Mouse (Mus musculus): ENCODE data around the gene Ptar1. TPM values are rescaled to one million over a fixed set of nuclear protein-coding genes. Genes with fewer than 3 reads are reported as not detected.

Gene Ptar1
- 5.0 and 6.2 TPM in 2 replicates for polyA plus RNA-seq (2015; fragmentation: Nextera tagmentation; extraction: Ambion mirVana)

DNA sequence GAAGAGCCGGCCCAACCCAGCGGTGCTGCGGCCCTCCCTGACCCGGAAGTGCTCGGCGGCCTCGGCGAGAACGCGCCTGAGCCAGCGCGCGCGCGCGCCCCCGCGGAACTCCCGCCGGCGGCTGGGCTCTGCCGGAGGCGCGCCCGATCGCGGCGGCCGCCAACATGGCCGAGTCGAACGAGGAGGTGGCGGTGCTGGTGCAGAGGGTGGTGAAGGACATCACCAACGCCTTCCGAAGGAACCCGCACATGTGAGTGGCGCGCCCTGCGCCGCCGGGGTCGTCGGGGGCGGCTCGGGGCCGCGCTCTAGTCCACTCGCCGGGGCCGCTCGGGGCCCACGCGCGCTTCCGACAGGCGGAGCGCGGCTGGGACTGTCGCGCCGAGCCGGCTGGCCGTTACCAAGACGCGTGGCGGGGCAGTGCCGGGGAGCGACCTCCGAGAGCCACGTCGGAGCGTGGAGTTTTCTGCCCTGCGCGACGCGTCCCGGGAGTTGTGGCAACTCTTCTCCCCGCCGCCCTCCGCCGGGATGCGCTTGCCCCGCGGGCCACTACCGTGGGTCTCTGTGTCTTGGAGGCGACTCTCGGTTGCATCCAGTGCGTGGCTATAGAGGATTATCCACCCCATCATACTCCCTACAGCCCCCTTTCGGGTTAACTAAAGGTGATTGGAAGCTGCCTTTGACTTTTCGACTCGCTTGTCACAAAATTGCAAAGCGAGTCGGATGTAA lies at the start of gene Ptar1:
TSS of gene Ptar1 (plus strand) at position 134 of the 726 bp plus-strand sequence.
- H3K9ac ChIP-seq: peak within 1 kb of the TSS; percentile 93
- no peaks in the 10 kb centered on the region for H3K27me3 ChIP-seq
- peak within 1 kb of the TSS; percentile 94 for H3K27ac ChIP-seq (replicated peaks)
- no peaks in the 10 kb centered on the region for H3K9me3 ChIP-seq (replicated peaks)
- ATAC-seq (ENCODE audit: insufficient number of reproducible peaks, low FRiP score, low TSS enrichment, low read depth): peak; percentile 92
- no peaks in the 10 kb centered on the region for H3K36me3 ChIP-seq
- peaks cover 6% of the 10 kb centered on the region; the same call in 1 of the 2 replicates for H3K4me1 ChIP-seq
- H3K4me2 ChIP-seq (replicated peaks): peak within 1 kb of the TSS; percentile 67
- WGBS: under 1% methylated on average over 89 of the region's 93 CpGs
- peak within 1 kb of the TSS; percentile 89 for H3K4me3 ChIP-seq (replicated peaks)

GRCm38 (mm10) chr19:23643819-23644218 lies 43.4 kb upstream of the Ptar1 start:
- no peak overlapping the region for H3K27ac ChIP-seq (replicated peaks)
- no peaks in the 10 kb centered on the region for H3K4me1 ChIP-seq
- no peak overlapping the region for H3K4me2 ChIP-seq (replicated peaks)
- no peaks in the 10 kb centered on the region for H3K9me3 ChIP-seq (replicated peaks)
- no peak overlapping the region for H3K9ac ChIP-seq
- 87% methylated on average over 5 of the region's 5 CpGs for WGBS
- no peak for ATAC-seq (ENCODE audit: insufficient number of reproducible peaks, low FRiP score, low TSS enrichment, low read depth)
- no peaks in the 10 kb centered on the region for H3K27me3 ChIP-seq
- no peaks in the 10 kb centered on the region for H3K36me3 ChIP-seq
- no peak overlapping the region for H3K4me3 ChIP-seq (replicated peaks)

GRCm38 (mm10) chr19:23645347-23645746 lies 41.9 kb upstream of the Ptar1 start:
- no peaks in the 10 kb centered on the region for H3K4me1 ChIP-seq
- H3K9me3 ChIP-seq (replicated peaks): no peaks in the 10 kb centered on the region
- ATAC-seq (ENCODE audit: insufficient number of reproducible peaks, low FRiP score, low TSS enrichment, low read depth): no peak
- no peaks in the 10 kb centered on the region for H3K27me3 ChIP-seq
- WGBS: 69% methylated on average over 7 of the region's 7 CpGs
- no peak overlapping the region for H3K4me2 ChIP-seq (replicated peaks)
- H3K9ac ChIP-seq: no peak overlapping the region
- no peak overlapping the region for H3K4me3 ChIP-seq (replicated peaks)
- no peaks in the 10 kb centered on the region for H3K36me3 ChIP-seq
- H3K27ac ChIP-seq (replicated peaks): no peak overlapping the region

DNA sequence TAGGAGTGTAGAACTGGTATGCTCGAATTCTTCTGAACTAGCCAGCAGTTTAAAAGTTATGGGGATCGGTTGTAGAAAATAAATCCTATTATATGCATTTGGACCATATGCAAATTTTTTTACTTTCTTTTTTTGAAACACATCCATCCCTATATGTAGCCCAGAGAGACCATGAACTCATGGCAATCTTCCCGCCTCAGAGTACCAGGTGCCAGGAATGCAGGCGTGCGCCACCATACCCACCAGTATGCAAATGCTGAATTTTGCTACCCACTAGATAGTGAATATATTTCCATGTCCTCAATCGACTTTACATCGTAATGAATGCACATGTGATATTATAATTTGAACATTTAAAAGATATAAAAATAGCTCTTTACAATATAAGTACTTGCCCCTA lies 39.9 kb upstream of the Ptar1 start:
- H3K27ac ChIP-seq (replicated peaks): no peak overlapping the region
- ATAC-seq (ENCODE audit: insufficient number of reproducible peaks, low FRiP score, low TSS enrichment, low read depth): no peak
- H3K27me3 ChIP-seq: no peaks in the 10 kb centered on the region
- WGBS: 87% methylated on average over 7 of the region's 7 CpGs
- no peak overlapping the region for H3K9ac ChIP-seq
- no peaks in the 10 kb centered on the region for H3K4me1 ChIP-seq
- H3K36me3 ChIP-seq: no peaks in the 10 kb centered on the region
- no peak overlapping the region for H3K4me3 ChIP-seq (replicated peaks)
- no peaks in the 10 kb centered on the region for H3K9me3 ChIP-seq (replicated peaks)
- no peak overlapping the region for H3K4me2 ChIP-seq (replicated peaks)

GRCm38 (mm10) chr19:23652644-23653043 lies 34.6 kb upstream of the Ptar1 start, which contains the start of gene 1700028P14Rik:
TSS of gene 1700028P14Rik (minus strand) at chr19:23652812.
- H3K27ac ChIP-seq (replicated peaks): no peak within 1 kb of the TSS
- H3K9ac ChIP-seq: no peak within 1 kb of the TSS
- no peak; the same call in 1 of the 2 replicates for ATAC-seq (ENCODE audit: insufficient number of reproducible peaks, low FRiP score, low TSS enrichment, low read depth)
- WGBS: 4% methylated on average over 13 of the region's 13 CpGs
- H3K4me2 ChIP-seq (replicated peaks): peak within 1 kb of the TSS; percentile 42
- H3K4me1 ChIP-seq: no peaks in the 10 kb centered on the region
- peak within 1 kb of the TSS; percentile 13 for H3K4me3 ChIP-seq (replicated peaks)
- H3K36me3 ChIP-seq: no peaks in the 10 kb centered on the region
- no peaks in the 10 kb centered on the region for H3K9me3 ChIP-seq (replicated peaks)
- no peaks in the 10 kb centered on the region for H3K27me3 ChIP-seq

- H3K9me3 ChIP-seq (replicated peaks): no peaks in the 10 kb centered on the region
- no peak overlapping the region for H3K27ac ChIP-seq (replicated peaks)
- 85% methylated on average over 5 of the region's 5 CpGs for WGBS
- no peak overlapping the region for H3K9ac ChIP-seq
- no peak overlapping the region for H3K4me2 ChIP-seq (replicated peaks)
- no peaks in the 10 kb centered on the region for H3K27me3 ChIP-seq
- no peaks in the 10 kb centered on the region for H3K4me1 ChIP-seq
- H3K4me3 ChIP-seq (replicated peaks): no peak overlapping the region
- no peaks in the 10 kb centered on the region for H3K36me3 ChIP-seq
- ATAC-seq (ENCODE audit: insufficient number of reproducible peaks, low FRiP score, low TSS enrichment, low read depth): no peak
Measured at GRCm38 (mm10) chr19:23653154-23653553, 34.1 kb upstream of the Ptar1 start.

DNA sequence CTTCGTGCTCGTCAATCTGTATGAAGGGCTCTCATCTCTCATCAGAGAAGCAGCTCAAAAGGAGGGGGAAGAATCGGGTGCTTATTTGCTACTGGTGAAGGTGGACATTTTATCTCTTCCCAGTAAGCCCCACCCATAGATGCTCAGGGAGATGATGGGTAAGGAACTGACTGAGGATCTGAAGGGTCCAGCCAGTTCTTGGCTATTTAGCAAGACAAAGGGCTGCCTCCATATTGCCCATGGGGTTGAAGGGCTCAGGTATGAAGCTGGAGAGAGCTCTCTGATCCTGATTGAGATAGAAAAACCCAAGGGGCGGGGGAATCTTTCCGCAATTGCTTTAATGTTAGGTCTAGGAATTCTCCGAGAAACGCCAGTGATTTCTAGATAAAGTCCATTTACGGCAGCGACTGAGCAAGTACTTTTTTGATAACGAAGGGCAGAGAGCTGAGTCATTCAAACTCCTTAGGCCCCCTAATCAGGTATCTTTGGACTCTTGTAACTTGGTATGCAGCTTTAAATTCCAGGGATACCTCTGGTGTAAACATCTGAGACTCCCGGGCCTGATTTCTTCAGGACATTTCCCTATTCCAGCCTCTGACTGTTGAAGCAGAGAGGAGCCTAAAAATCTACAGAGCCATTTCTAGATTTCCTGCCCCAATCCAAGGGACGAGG lies 29.8 kb upstream of the Ptar1 start:
- no peak overlapping the region for H3K4me3 ChIP-seq (replicated peaks)
- no peak for ATAC-seq (ENCODE audit: insufficient number of reproducible peaks, low FRiP score, low TSS enrichment, low read depth)
- H3K36me3 ChIP-seq: no peaks in the 10 kb centered on the region
- H3K9ac ChIP-seq: no peak overlapping the region
- H3K4me2 ChIP-seq (replicated peaks): no peak overlapping the region
- H3K27me3 ChIP-seq: no peaks in the 10 kb centered on the region
- H3K27ac ChIP-seq (replicated peaks): no peak overlapping the region
- no peaks in the 10 kb centered on the region for H3K9me3 ChIP-seq (replicated peaks)
- no peaks in the 10 kb centered on the region for H3K4me1 ChIP-seq
- 55% methylated on average over 12 of the region's 12 CpGs for WGBS

DNA sequence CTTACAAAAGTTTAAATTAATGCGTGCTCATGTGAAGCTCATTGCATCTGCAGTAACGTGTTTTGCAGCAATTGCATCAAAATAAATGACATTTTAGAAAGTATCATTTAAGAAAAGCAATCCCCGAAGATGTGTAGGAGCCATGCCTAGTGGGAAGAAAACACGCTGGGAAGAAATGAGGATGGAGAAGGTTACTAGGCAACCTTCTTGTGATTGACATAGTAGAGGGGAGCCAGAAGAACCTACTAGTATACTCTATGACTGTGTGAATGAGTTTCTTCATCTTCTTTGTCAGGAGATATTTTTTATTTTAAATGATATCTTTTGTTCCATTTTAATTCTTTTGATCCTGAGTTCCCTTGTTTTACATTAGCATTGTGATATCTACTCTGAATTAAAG lies 28.9 kb upstream of the Ptar1 start:
- Histone ChIP-seq H3K36me3 (no peaks in the 10 kb centered on the region), H3K27me3 (no peaks in the 10 kb centered on the region), H3K4me1 (no peaks in the 10 kb centered on the region), H3K4me2 (replicated peaks) (no peak overlapping the region), H3K9me3 (replicated peaks) (no peaks in the 10 kb centered on the region), H3K4me3 (replicated peaks) (no peak overlapping the region), H3K27ac (replicated peaks) (no peak overlapping the region), H3K9ac (no peak overlapping the region)
- no peak for ATAC-seq (ENCODE audit: insufficient number of reproducible peaks, low FRiP score, low TSS enrichment, low read depth)
- 80% methylated on average over 4 of the region's 4 CpGs for WGBS

DNA sequence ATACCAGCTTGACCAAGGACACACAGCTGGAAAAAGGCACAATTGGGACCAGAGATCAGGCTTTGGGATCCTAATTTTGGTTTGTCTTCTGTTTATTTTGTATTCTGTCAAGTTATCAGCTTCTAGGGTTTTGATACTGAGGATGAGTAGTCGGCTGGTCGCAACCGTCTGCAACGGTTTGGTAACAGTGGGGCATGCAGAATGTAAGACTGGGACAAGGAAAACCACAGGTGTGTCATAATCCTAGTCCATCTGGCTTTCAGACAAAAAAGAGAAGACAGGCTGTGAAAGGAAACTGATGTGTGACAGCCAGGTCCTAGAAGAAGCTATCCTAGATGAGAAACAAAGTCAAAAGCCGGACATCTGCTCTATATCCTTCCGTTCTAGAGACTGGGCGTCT lies 23.1 kb upstream of the Ptar1 start:
- 78% methylated on average over 7 of the region's 7 CpGs for WGBS
- no peaks in the 10 kb centered on the region for H3K36me3 ChIP-seq
- no peak overlapping the region for H3K9ac ChIP-seq
- H3K27me3 ChIP-seq: no peaks in the 10 kb centered on the region
- no peak overlapping the region for H3K27ac ChIP-seq (replicated peaks)
- no peak overlapping the region for H3K4me2 ChIP-seq (replicated peaks)
- H3K4me1 ChIP-seq: no peaks in the 10 kb centered on the region
- no peak overlapping the region for H3K4me3 ChIP-seq (replicated peaks)
- ATAC-seq (ENCODE audit: insufficient number of reproducible peaks, low FRiP score, low TSS enrichment, low read depth): no peak
- no peaks in the 10 kb centered on the region for H3K9me3 ChIP-seq (replicated peaks)

GRCm38 (mm10) chr19:23668142-23668655 lies 19.0 kb upstream of the Ptar1 start:
- Histone ChIP-seq H3K36me3 (no peaks in the 10 kb centered on the region), H3K9ac (no peak overlapping the region), H3K27ac (replicated peaks) (no peak overlapping the region), H3K4me2 (replicated peaks) (no peak overlapping the region), H3K27me3 (no peaks in the 10 kb centered on the region), H3K4me1 (no peaks in the 10 kb centered on the region), H3K4me3 (replicated peaks) (no peak overlapping the region), H3K9me3 (replicated peaks) (no peaks in the 10 kb centered on the region)
- ATAC-seq (ENCODE audit: insufficient number of reproducible peaks, low FRiP score, low TSS enrichment, low read depth): no peak
- WGBS: 42% methylated on average over 6 of the region's 6 CpGs

DNA sequence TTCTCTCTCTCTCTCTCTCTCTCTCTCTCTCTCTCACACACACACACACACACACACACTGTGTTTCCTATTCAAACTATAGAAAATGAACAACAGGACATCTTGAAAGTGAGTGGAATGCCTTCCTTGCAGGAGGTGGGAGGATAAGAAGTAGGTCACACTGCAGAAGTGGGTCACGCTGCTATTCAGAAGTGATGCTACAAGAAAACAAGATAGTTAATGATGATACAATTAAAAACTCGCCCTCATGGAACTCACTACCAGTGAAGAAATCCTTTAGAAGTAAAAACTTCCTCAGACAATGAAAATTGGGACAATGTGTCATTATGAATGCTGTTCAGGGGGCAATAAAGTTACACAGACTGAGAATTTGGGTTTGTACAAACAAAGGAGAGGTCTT lies 14.2 kb upstream of the Ptar1 start:
- H3K4me3 ChIP-seq (replicated peaks): no peak overlapping the region
- no peaks in the 10 kb centered on the region for H3K27me3 ChIP-seq
- H3K36me3 ChIP-seq: no peaks in the 10 kb centered on the region
- WGBS: 65% methylated on average over 2 of the region's 2 CpGs
- no peaks in the 10 kb centered on the region for H3K4me1 ChIP-seq
- ATAC-seq (ENCODE audit: insufficient number of reproducible peaks, low FRiP score, low TSS enrichment, low read depth): no peak
- H3K9me3 ChIP-seq (replicated peaks): no peaks in the 10 kb centered on the region
- no peak overlapping the region for H3K27ac ChIP-seq (replicated peaks)
- no peak overlapping the region for H3K9ac ChIP-seq
- no peak overlapping the region for H3K4me2 ChIP-seq (replicated peaks)
